ENCODE assay signal across 27 mouse cellular contexts in genomic region chr11:62264018-62264417, GRCm38 (mm10). TPM values are rescaled to one million over a fixed set of nuclear protein-coding genes. Genes with fewer than 3 reads are reported as not detected.
A peak's percentile ranks its signal among the peaks of the same experiment; 100 is the strongest.
DNase-seq lines count a peak whose midpoint lies in the region; ATAC-seq and TF ChIP-seq lines count a peak whose summit lies in the region.
"Had no signal": no experiment of that assay in that cellular context is flagged by ENCODE, and none has a peak within 500 bp of the region (broad histone marks: within the 10 kb centered on the region; RNA-seq: fewer than 3 reads in every experiment).

No protein-coding gene starts in this region.

- H3K9me3 ChIP-seq in hindbrain, postnatal 0 days (ENCODE audit: low read length), result no peaks in the 10 kb centered on the region
- no peaks in the 10 kb centered on the region for H3K9me3 ChIP-seq in hindbrain, embryonic 14.5 days (ENCODE audit: control insufficient read depth, low read length)
- no peaks in the 10 kb centered on the region for H3K9me3 ChIP-seq in neural tube, embryonic 13.5 days
- H3K9me3 ChIP-seq: embryonic facial prominence, embryonic 10.5 days; embryonic facial prominence, embryonic 13.5 days; forebrain, embryonic 12.5 days; forebrain, embryonic 15.5 days; G1E; heart, embryonic 10.5 days; heart, embryonic 13.5 days had no signal

- no peaks in the 10 kb centered on the region for H3K36me3 ChIP-seq in hindbrain, postnatal 0 days (ENCODE audit: insufficient read depth, low read length)
- no peaks in the 10 kb centered on the region for H3K36me3 ChIP-seq in hindbrain, embryonic 14.5 days (replicated peaks; ENCODE audit: control insufficient read depth, insufficient read depth)
- H3K36me3 ChIP-seq in neural tube, embryonic 13.5 days, result no peaks in the 10 kb centered on the region
- H3K36me3 ChIP-seq: forebrain, embryonic 12.5 days; forebrain, embryonic 15.5 days; heart, embryonic 10.5 days; heart, embryonic 13.5 days had no signal

- H3K4me1 ChIP-seq in hindbrain, postnatal 0 days (ENCODE audit: insufficient read depth, low read length), result no peaks in the 10 kb centered on the region
- H3K4me1 ChIP-seq in hindbrain, embryonic 14.5 days (replicated peaks; ENCODE audit: control insufficient read depth, insufficient read depth, low read length), result peaks cover 15% of the 10 kb centered on the region
- H3K4me1 ChIP-seq in neural tube, embryonic 13.5 days (replicated peaks), result peaks cover 31% of the 10 kb centered on the region

- peak overlapping the region; percentile 15; the same call in 1 of the 2 replicates for H3K27ac ChIP-seq in hindbrain, postnatal 0 days
- H3K27ac ChIP-seq in hindbrain, embryonic 14.5 days, result no peak overlapping the region
- H3K27ac ChIP-seq in neural tube, embryonic 13.5 days (replicated peaks), result peak overlapping the region; percentile 24; the same call in 1 of the 2 replicates
- H3K27ac ChIP-seq: embryonic facial prominence, embryonic 10.5 days; embryonic facial prominence, embryonic 13.5 days; forebrain, embryonic 12.5 days; forebrain, embryonic 15.5 days; heart, adult 2 months; heart, embryonic 10.5 days; heart, embryonic 13.5 days had no signal

- no peak overlapping the region for H3K9ac ChIP-seq in hindbrain, postnatal 0 days (replicated peaks; ENCODE audit: low read length)
- no peak overlapping the region for H3K9ac ChIP-seq in hindbrain, embryonic 14.5 days
- no peak overlapping the region for H3K9ac ChIP-seq in neural tube, embryonic 13.5 days
- H3K9ac ChIP-seq: embryonic facial prominence, embryonic 13.5 days; forebrain, embryonic 12.5 days; forebrain, embryonic 15.5 days; heart, embryonic 13.5 days had no signal

- no peak overlapping the region for H3K4me3 ChIP-seq in hindbrain, postnatal 0 days (ENCODE audit: low read length)
- no peak overlapping the region for H3K4me3 ChIP-seq in hindbrain, embryonic 14.5 days (replicated peaks; ENCODE audit: low read length)
- H3K4me3 ChIP-seq in neural tube, embryonic 13.5 days, result no peak overlapping the region
- H3K4me3 ChIP-seq: embryonic facial prominence, embryonic 10.5 days; embryonic facial prominence, embryonic 13.5 days; erythroblast, embryonic 14.5 days; forebrain, embryonic 12.5 days; forebrain, embryonic 15.5 days; heart, adult 2 months; heart, embryonic 10.5 days; heart, embryonic 13.5 days had no signal

- no peak for TF ChIP-seq CTCF in hindbrain, postnatal 0 days (IDR thresholded peaks at IDR 0.05; ENCODE audit: low read depth)

- no peaks in the 10 kb centered on the region for H3K27me3 ChIP-seq in hindbrain, postnatal 0 days (ENCODE audit: insufficient read depth, low read length)
- H3K27me3 ChIP-seq in hindbrain, embryonic 14.5 days (ENCODE audit: control insufficient read depth, insufficient read depth, low read length), result no peaks in the 10 kb centered on the region
- no peaks in the 10 kb centered on the region; the same call in 1 of the 2 replicates for H3K27me3 ChIP-seq in neural tube, embryonic 13.5 days
- H3K27me3 ChIP-seq: CH12.LX; embryonic facial prominence, embryonic 13.5 days; forebrain, embryonic 12.5 days; forebrain, embryonic 15.5 days; Patski had no signal

- DNase-seq in hindbrain, postnatal 0 days (ENCODE audit: low spot score), result no peak
- no peak for DNase-seq in hindbrain, embryonic 14.5 days (ENCODE audit: low spot score)
- DNase-seq in neural tube, embryonic 10.5 days (ENCODE audit: extremely low spot score, low spot score), result no peak
- DNase-seq in yolk sac, embryonic 10.5 days (ENCODE audit: low spot score), result peak; percentile 68
- DNase-seq in embryo, embryonic 10 days (ENCODE audit: low spot score), result no peak
- DNase-seq: adrenal gland, postnatal 10 days; adrenal gland, postnatal 36 days; B cell, adult 2 months; cerebellum, adult 18-20 months; cerebellum, adult 9-10 months; cerebellum, postnatal 14 days; embryo, embryonic 11 days; gastrocnemius, postnatal 25 days; heart, adult 2 months; heart, postnatal 14 days; heart, postnatal 4 days had no signal

- H3K4me2 ChIP-seq in hindbrain, postnatal 0 days (ENCODE audit: low read depth, low read length), result no peak overlapping the region
- H3K4me2 ChIP-seq in hindbrain, embryonic 14.5 days (replicated peaks), result no peak overlapping the region
- no peak overlapping the region for H3K4me2 ChIP-seq in neural tube, embryonic 13.5 days
- H3K4me2 ChIP-seq: embryonic facial prominence, embryonic 13.5 days; forebrain, embryonic 12.5 days; forebrain, embryonic 15.5 days; heart, embryonic 13.5 days had no signal

- ATAC-seq in hindbrain, postnatal 0 days, result 0 out of 2 replicates have a peak, but pooled peaks have one; percentile 7
- ATAC-seq in hindbrain, embryonic 14.5 days (ENCODE audit: low FRiP score), result no peak
- ATAC-seq in neural tube, embryonic 13.5 days (ENCODE audit: low read depth), result no peak
- ATAC-seq: forebrain, embryonic 15.5 days; Patski had no signal

- WGBS in hindbrain, postnatal 0 days, result 60% methylated on average over 7 of the region's 7 CpGs
- 70% methylated on average over 7 of the region's 7 CpGs for WGBS in hindbrain, embryonic 14.5 days
- WGBS in neural tube, embryonic 13.5 days, result 48% methylated on average over 7 of the region's 7 CpGs

RNA-seq across cellular contexts. Expression of gene Adora2b, which starts 15.2 kb away (rescaled TPM):
- total RNA-seq in hindbrain, postnatal 0 days (2014; rRNA removed), result 8.2 and 12.4 TPM in 2 replicates
- polyA plus RNA-seq in hindbrain, postnatal 0 days (2015; fragmentation: Nextera tagmentation; extraction: Ambion mirVana), result 10.4 and 11.6 TPM in 2 replicates
- polyA plus RNA-seq in hindbrain, embryonic 14.5 days (2014; fragmentation: Nextera tagmentation; extraction: Ambion mirVana), result 5.7 and 5.8 TPM in 2 replicates
- 5.9 and 6.0 TPM in 2 replicates for polyA plus RNA-seq in neural tube, embryonic 13.5 days (2015; fragmentation: Nextera tagmentation; extraction: Ambion mirVana)

RNA-seq across cellular contexts. Expression of gene Zswim7, which starts 17.2 kb away (rescaled TPM):
- total RNA-seq in hindbrain, postnatal 0 days (2014; rRNA removed), result 9.3 and 21.5 TPM in 2 replicates
- 27.5 and 27.8 TPM in 2 replicates for polyA plus RNA-seq in hindbrain, postnatal 0 days (2015; fragmentation: Nextera tagmentation; extraction: Ambion mirVana)
- polyA plus RNA-seq in hindbrain, embryonic 14.5 days (2014; fragmentation: Nextera tagmentation; extraction: Ambion mirVana), result 16.2 and 18.0 TPM in 2 replicates
- 18.0 and 19.3 TPM in 2 replicates for polyA plus RNA-seq in neural tube, embryonic 13.5 days (2015; fragmentation: Nextera tagmentation; extraction: Ambion mirVana)

RNA-seq across cellular contexts. Expression of gene Ttc19, which starts 17.3 kb away (rescaled TPM):
- total RNA-seq in hindbrain, postnatal 0 days (2014; rRNA removed), result 33.8 and 39.0 TPM in 2 replicates
- polyA plus RNA-seq in hindbrain, postnatal 0 days (2015; fragmentation: Nextera tagmentation; extraction: Ambion mirVana), result 43.2 and 43.6 TPM in 2 replicates
- polyA plus RNA-seq in hindbrain, embryonic 14.5 days (2014; fragmentation: Nextera tagmentation; extraction: Ambion mirVana), result 36.2 and 42.9 TPM in 2 replicates
- 41.1 and 42.7 TPM in 2 replicates for polyA plus RNA-seq in neural tube, embryonic 13.5 days (2015; fragmentation: Nextera tagmentation; extraction: Ambion mirVana)
